Mouse (Mus musculus) E14TG2a.4 (cell line): ENCODE measurements at regions not wholly inside any gene's neighbourhood (a gene's known extent, or its start where the extent isn't known, plus 50 kb on each side); places are given as distances from the start of the nearest gene placed in this dataset.

Experiments
- CTCF ChIP-seq: conservative IDR thresholded peaks from 2 replicates; pipeline ENCODE4 v1.5.1; 2014; ENCODE audit warnings: low read length
- POU5F1 ChIP-seq: IDR thresholded peaks from 2 replicates; pipeline ENCODE4 v1.6.1; 2014; ENCODE audit warnings: low read length, borderline replicate concordance

DNA sequence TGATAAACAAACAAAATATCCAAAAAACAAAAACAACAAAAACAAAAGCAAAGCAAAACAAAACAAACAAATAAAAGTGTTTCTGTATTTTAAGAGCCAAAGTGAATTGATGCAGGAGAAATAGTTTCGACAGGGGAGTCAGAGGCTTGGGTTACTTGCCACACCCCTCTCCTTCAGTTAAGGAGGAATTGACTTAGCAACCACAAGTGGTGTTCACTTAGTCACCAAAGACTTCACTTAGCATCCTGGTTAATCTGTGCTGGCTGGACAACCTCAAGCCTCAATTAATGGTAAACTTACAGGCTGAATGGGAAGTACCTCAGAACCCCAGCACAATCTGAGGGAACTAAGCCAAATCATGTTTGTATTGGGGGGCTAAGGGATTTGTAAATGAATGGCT is 72.9 kb upstream of the Myom1 start:
- TF ChIP-seq CTCF (no peak), POU5F1 (no peak)
